Mouse (Mus musculus) heart, adult 9 months (tissue): ENCODE data around the gene Plk5.
A peak's percentile ranks its signal among the peaks of the same experiment; 100 is the strongest.

Experiments
- DNase-seq, 2 experiments: peaks; one replicate each; pipeline ENCODE4 v3.0.0; 2022; ENCODE audit warnings: low spot score in 2 of 2

Gene Plk5

GRCm38 (mm10) chr10:80387522-80387959 is 31.3 kb downstream of the Plk5 start, which contains the start of gene Mex3d:
Mex3d (minus strand) TSS chr10:80387659.
- DNase-seq: peak; percentile 75 to 82

GRCm38 (mm10) chr10:80388731-80389130 is 32.5 kb downstream of the Plk5 start:
- DNase-seq: no peak

- DNase-seq: no peak
Measured at GRCm38 (mm10) chr10:80389185-80389708, 33.0 kb downstream of the Plk5 start.

GRCm38 (mm10) chr10:80390697-80391096 is 34.4 kb downstream of the Plk5 start:
- DNase-seq: no peak

- no peak for DNase-seq
Measured at GRCm38 (mm10) chr10:80392687-80393086, 36.4 kb downstream of the Plk5 start.

- no peak for DNase-seq
Measured at GRCm38 (mm10) chr10:80395025-80395627, 38.9 kb downstream of the Plk5 start.

- DNase-seq: no peak
Measured at GRCm38 (mm10) chr10:80396822-80397523, 40.7 kb downstream of the Plk5 start.

GRCm38 (mm10) chr10:80397524-80398173 is 41.4 kb downstream of the Plk5 start:
- DNase-seq: no peak

GRCm38 (mm10) chr10:80398174-80398535 is 41.9 kb downstream of the Plk5 start:
- DNase-seq: no peak

GRCm38 (mm10) chr10:80398719-80399190 is 42.5 kb downstream of the Plk5 start:
- peak; percentile 96 to 97 for DNase-seq

- DNase-seq: peak; percentile 100
Measured at GRCm38 (mm10) chr10:80399191-80399972, 43.1 kb downstream of the Plk5 start, which contains the start of gene Mbd3. Mbd3 (minus strand) TSS chr10:80399550.

GRCm38 (mm10) chr10:80399973-80400703 is 43.9 kb downstream of the Plk5 start:
- DNase-seq: no peak

- no peak for DNase-seq
Measured at GRCm38 (mm10) chr10:80400704-80401161, 44.5 kb downstream of the Plk5 start.

- no peak for DNase-seq
Measured at GRCm38 (mm10) chr10:80403044-80403692, 46.9 kb downstream of the Plk5 start.

- no peak for DNase-seq
Measured at GRCm38 (mm10) chr10:80405481-80406173, 49.4 kb downstream of the Plk5 start.

- peak; percentile 94 for DNase-seq
Measured at GRCm38 (mm10) chr10:80406684-80407501, 50.6 kb downstream of the Plk5 start, which contains the start of gene Uqcr11. Uqcr11 (minus strand) TSS chr10:80406830.

GRCm38 (mm10) chr10:80407924-80408323 is 51.7 kb downstream of the Plk5 start:
- DNase-seq: no peak

GRCm38 (mm10) chr10:80412656-80413541 is 56.6 kb downstream of the Plk5 start:
- peak in 1 of 2 experiments; percentile 77 for DNase-seq
